Mouse (Mus musculus): ENCODE data around the gene Il2rg.

- no peak for TF ChIP-seq CTCF (IDR thresholded peaks at IDR 0.05; ENCODE audit: low read depth, low read length)
- TF ChIP-seq POLR2A (IDR thresholded peaks at IDR 0.05; ENCODE audit: borderline replicate concordance, low read depth, low read length) = no peak
These were observed 31.0 kb upstream of the Il2rg start, which contains the start of gene Nlgn3 for GRCm38 (mm10) chrX:101299055-101299454.

Measured in bone marrow macrophage, adult 2 months (primary cell).